Mouse (Mus musculus) ES-E14 (cell line): ENCODE data around the gene Sall2. TPM values are rescaled to one million over a fixed set of nuclear protein-coding genes. Genes with fewer than 3 reads are reported as not detected.

ENCODE experiments used
- DNase-seq: peaks from one replicate; pipeline ENCODE4 v3.0.0-alpha.2; 2013; ENCODE audit warnings: low read depth, low spot score
- H3K27ac ChIP-seq: 2 replicates; pipeline ENCODE4 v1.5.1; 2012; ENCODE audit warnings: low read depth, mild to moderate bottlenecking, low read length, moderate library complexity, mixed read lengths; ENCODE audit not compliant: poor library complexity, insufficient read depth, severe bottlenecking
- H3K36me3 ChIP-seq: 2 replicates; pipeline ENCODE4 v1.6.1; 2012; ENCODE audit warnings: mild to moderate bottlenecking, low read length, moderate library complexity, mixed read lengths; ENCODE audit not compliant: control insufficient read depth, poor library complexity, insufficient read depth, severe bottlenecking
- H3K4me1 ChIP-seq, 2 experiments: fragments of 150-350 bp in 1 of 2; sonication (generic) in 1 of 2; 2 replicates each; pipeline ENCODE4 v1.6.1; 2012; ENCODE audit warnings: low read length in 2 of 2, mild to moderate bottlenecking in 1 of 2, mixed read lengths in 1 of 2; ENCODE audit not compliant: control insufficient read depth in 2 of 2, insufficient read depth in 2 of 2, poor library complexity in 1 of 2
- H3K4me3 ChIP-seq, 2 experiments: fragments of 150-350 bp in 1 of 2; sonication (generic) in 1 of 2; 2 replicates each; pipeline ENCODE4 v1.5.1; 2012; ENCODE audit warnings: low read length in 2 of 2, low read depth in 1 of 2, mild to moderate bottlenecking in 1 of 2, mixed read lengths in 1 of 2; ENCODE audit not compliant: insufficient read depth in 1 of 2, poor library complexity in 1 of 2, severe bottlenecking in 1 of 2
- H3K9ac ChIP-seq: 2 replicates; pipeline ENCODE4 v1.6.1; 2012; ENCODE audit warnings: low read depth, mild to moderate bottlenecking, low read length, mixed read lengths; ENCODE audit not compliant: poor library complexity, insufficient read depth, severe bottlenecking
- H3K9me3 ChIP-seq: fragments of 150-350 bp; sonication (generic); 2 replicates; pipeline ENCODE4 v1.6.1; 2012; ENCODE audit warnings: low read depth, mild to moderate bottlenecking, low read length; ENCODE audit not compliant: control insufficient read depth, insufficient read depth
- CHD2 ChIP-seq: IDR thresholded peaks from 2 replicates; pipeline ENCODE4 v1.6.1; 2014; ENCODE audit warnings: mild to moderate bottlenecking, low read depth, low read length, inconsistent platforms
- HCFC1 ChIP-seq: IDR thresholded peaks from 2 replicates; pipeline ENCODE4 v1.6.1; 2012; ENCODE audit warnings: low read length, inconsistent platforms, borderline replicate concordance; ENCODE audit not compliant: insufficient read depth
- MAFK ChIP-seq: IDR thresholded peaks from 2 replicates; pipeline ENCODE4 v1.6.1; 2014; ENCODE audit warnings: mild to moderate bottlenecking, low read depth, low read length, inconsistent platforms; ENCODE audit not compliant: insufficient read depth
- ZC3H11A ChIP-seq: IDR thresholded peaks from 2 replicates; pipeline ENCODE4 v1.6.1; 2012; ENCODE audit warnings: low read depth, mild to moderate bottlenecking, inconsistent platforms, low read length, borderline replicate concordance
- ZNF384 ChIP-seq: IDR thresholded peaks from 2 replicates; pipeline ENCODE4 v1.6.1; 2012; ENCODE audit warnings: low read depth, low read length, inconsistent platforms
- in situ Hi-C, 2 experiments: fragments of 600-800 bp; cut with MboI; formaldehyde crosslinking; loops; one replicate each; pipeline ENCODE4 v1.15.1; 2025; ENCODE audit warnings: low sequenced_read_pairs in 2 of 2, inconsistent platforms in 1 of 2; ENCODE audit not compliant: unreplicated experiment in 2 of 2
- total RNA-seq: library from RNA; depleted of rRNA; stranded (reverse); fragments of 300-350 nt; gene quantifications from 2 replicates; pipeline ENCODE4 v1.2.3, GENCODE M21; 2012; rRNA removed

Sall2 gene
- total RNA-seq = 4.3 and 5.0 TPM in 2 replicates

GRCm38 (mm10) chr14:52327910-52328812, at the start of gene Sall2:
Sall2 (minus strand) TSS chr14:52328762.
- H3K36me3 ChIP-seq = no peaks in the 10 kb centered on the region
- no peak for DNase-seq
- peak within 1 kb of the TSS; percentile 55 to 66 for H3K4me3 ChIP-seq
- TF ChIP-seq HCFC1 (no peak), ZC3H11A (no peak), MAFK (no peak), ZNF384 (no peak), CHD2 (no peak)
- H3K27ac ChIP-seq = peak within 1 kb of the TSS; percentile 52; the same call in 1 of the 2 replicates
- peaks cover 17 to 19% of the 10 kb centered on the region in 2 experiments for H3K4me1 ChIP-seq
- no peaks in the 10 kb centered on the region for H3K9me3 ChIP-seq
- peak within 1 kb of the TSS; percentile 72 for H3K9ac ChIP-seq
- in situ Hi-C loops = loop anchor here in 1 of 2 experiments (25.0 kb wide), 1 partner anchor 416 kb away; the partner anchor contains the start of genes Ndrg2, Rnase13 and Tppp2

GRCm38 (mm10) chr14:52368741-52369140, 40.2 kb upstream of the Sall2 start:
- Histone ChIP-seq H3K4me3 (no peak overlapping the region), H3K9me3 (no peaks in the 10 kb centered on the region), H3K27ac (no peak overlapping the region), H3K9ac (no peak overlapping the region), H3K36me3 (no peaks in the 10 kb centered on the region), H3K4me1 (no peaks in the 10 kb centered on the region)
- in situ Hi-C loops = no loop called here
- TF ChIP-seq ZNF384 (no peak), HCFC1 (no peak), ZC3H11A (no peak), MAFK (no peak), CHD2 (no peak)
- DNase-seq = no peak

GRCm38 (mm10) chr14:52356308-52356707, 27.7 kb upstream of the Sall2 start, which contains the start of gene Olfr1513:
Olfr1513 (minus strand) TSS chr14:52356408.
- no peaks in the 10 kb centered on the region for H3K36me3 ChIP-seq
- in situ Hi-C loops = no loop called here
- H3K9ac ChIP-seq = no peak within 1 kb of the TSS
- no peak for TF ChIP-seq MAFK
- TF ChIP-seq HCFC1 = no peak
- no peak for TF ChIP-seq ZNF384
- no peak for TF ChIP-seq CHD2
- no peak for TF ChIP-seq ZC3H11A
- H3K27ac ChIP-seq = no peak within 1 kb of the TSS
- DNase-seq = no peak
- no peaks in the 10 kb centered on the region for H3K4me1 ChIP-seq
- no peaks in the 10 kb centered on the region for H3K9me3 ChIP-seq
- H3K4me3 ChIP-seq = no peak within 1 kb of the TSS

- in situ Hi-C loops = loop anchor here in 1 of 2 experiments (25.0 kb wide), 1 partner anchor 427 kb away; the partner anchor contains the start of genes Ndrg2, Rnase13 and Tppp2
- H3K4me3 ChIP-seq = no peak overlapping the region
- peaks cover 0 to 2% of the 10 kb centered on the region in 2 experiments; a peak in 2 of 4 replicates for H3K4me1 ChIP-seq
- no peaks in the 10 kb centered on the region for H3K9me3 ChIP-seq
- no peaks in the 10 kb centered on the region for H3K36me3 ChIP-seq
- DNase-seq = no peak
- TF ChIP-seq CHD2 (no peak), HCFC1 (no peak), ZNF384 (no peak), MAFK (no peak), ZC3H11A (no peak)
- no peak overlapping the region for H3K9ac ChIP-seq
- no peak overlapping the region for H3K27ac ChIP-seq
Observed at GRCm38 (mm10) chr14:52339512-52339852, 10.9 kb upstream of the Sall2 start.
